Mouse (Mus musculus) neural tube, embryonic 14.5 days (tissue): ENCODE data around the gene Kctd13. TPM values are rescaled to one million over a fixed set of nuclear protein-coding genes. Genes with fewer than 3 reads are reported as not detected.

Source experiments
- ATAC-seq: fragments of 200-750 bp; cut with Nextera tagmentation; 2 replicates; pipeline ENCODE4 v1.8.0; 2017; ENCODE audit warnings: low read depth, mild to moderate bottlenecking, moderate TSS enrichment, moderate library complexity
- H3K27ac ChIP-seq: fragments of 300-500 bp; sonication (generic); 2 replicates; pipeline ENCODE4 v1.5.1; 2014; ENCODE audit warnings: low read depth, mild to moderate bottlenecking, control low read depth, low read length, moderate library complexity, mixed read lengths
- H3K27me3 ChIP-seq: fragments of 300-500 bp; sonication (generic); 2 replicates; pipeline ENCODE4 v1.6.1; 2014; ENCODE audit warnings: low read length; ENCODE audit not compliant: control insufficient read depth, insufficient read depth
- H3K36me3 ChIP-seq: fragments of 300-500 bp; sonication (generic); 2 replicates; pipeline ENCODE4 v1.6.1; 2014; ENCODE audit warnings: low read length, mixed read lengths; ENCODE audit not compliant: control insufficient read depth, insufficient read depth
- H3K4me1 ChIP-seq: fragments of 300-500 bp; sonication (generic); 2 replicates; pipeline ENCODE4 v1.6.1; 2014; ENCODE audit warnings: low read length; ENCODE audit not compliant: control insufficient read depth, insufficient read depth
- H3K4me2 ChIP-seq: fragments of 300-500 bp; sonication (generic); 2 replicates; pipeline ENCODE4 v1.6.1; 2014; ENCODE audit warnings: mild to moderate bottlenecking, low read depth, low read length, control low read depth
- H3K4me3 ChIP-seq: fragments of 300-500 bp; sonication (generic); 2 replicates; pipeline ENCODE4 v1.5.1; 2014; ENCODE audit warnings: low read depth, low read length, control low read depth, mixed read lengths
- H3K9ac ChIP-seq: fragments of 300-500 bp; sonication (generic); replicated peaks from 2 replicates; pipeline ENCODE4 v1.6.1; 2014; ENCODE audit warnings: low read depth, mild to moderate bottlenecking, control low read depth, low read length, mixed read lengths
- H3K9me3 ChIP-seq: fragments of 300-500 bp; sonication (generic); 2 replicates; pipeline ENCODE4 v1.6.1; 2016; ENCODE audit warnings: low read length; ENCODE audit not compliant: control insufficient read depth
- WGBS: fragments of 180-500 bp; shearing (Covaris S2); extraction: QIAGEN DNeasy Blood & Tissue Kit; methylation state at CpG from one replicate; pipeline ENCODE4 v1.1.7; 2014; 5-methylcytosine and 5-hydroxymethylcytosine counted together
- polyA plus RNA-seq: library from polyadenylated mRNA; unstranded; fragments of >200 nt; fragmentation: Nextera tagmentation; extraction: Ambion mirVana; gene quantifications from 2 replicates; pipeline ENCODE4 v1.2.1, GENCODE M21; 2014

Kctd13 gene
- polyA plus RNA-seq, 1 experiment from 2014 or later, result 103 TPM

DNA sequence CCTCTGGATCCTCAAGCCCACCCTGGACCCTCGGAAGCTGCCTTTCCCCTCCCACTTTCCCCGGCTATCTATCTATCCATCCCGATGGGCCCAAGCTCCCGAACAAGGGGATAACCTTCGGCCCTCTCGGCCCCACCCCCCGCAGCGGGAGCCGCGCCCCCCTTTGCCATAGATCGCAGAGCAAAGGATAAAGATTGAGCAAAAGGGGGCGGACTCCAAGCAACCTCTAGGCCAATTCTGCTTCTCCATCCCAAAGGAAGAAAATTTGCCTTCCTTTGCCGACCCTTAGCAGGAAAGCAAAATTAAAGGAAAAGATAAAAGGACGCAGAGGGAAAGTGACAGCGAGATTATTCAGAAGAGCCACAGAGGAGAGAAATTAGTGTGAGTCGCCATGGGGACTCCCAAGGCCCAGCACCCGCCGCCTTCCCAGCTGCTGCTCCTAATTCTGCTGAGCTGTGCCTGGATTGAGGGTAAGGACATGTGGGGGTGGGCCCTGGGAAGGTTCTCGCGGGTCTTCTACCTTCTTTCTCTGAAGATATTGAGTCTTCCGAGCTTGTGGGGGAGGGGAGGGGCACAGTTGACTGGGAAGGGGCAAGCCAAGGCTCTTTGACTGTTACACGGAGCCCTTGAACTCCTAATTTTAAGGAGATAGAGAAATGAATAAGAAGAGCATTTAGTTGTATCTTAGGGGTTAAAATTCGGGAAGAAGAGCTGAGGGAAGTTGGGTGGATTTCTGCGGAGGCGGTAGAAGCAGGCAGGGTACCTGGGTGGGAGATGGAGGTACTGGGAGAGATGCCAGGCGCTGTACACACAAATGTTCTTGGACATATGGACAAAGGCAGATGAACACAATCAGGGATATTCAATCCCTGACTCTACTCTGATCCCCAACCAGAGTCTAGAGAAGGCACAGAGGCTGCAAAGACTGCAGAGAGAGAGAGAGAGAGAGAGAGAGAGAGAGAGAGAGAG lies 22.3 kb downstream of the Kctd13 start:
- no peak for ATAC-seq
- peak overlapping the region; percentile 74 for H3K9ac ChIP-seq
- H3K27me3 ChIP-seq, result no peaks in the 10 kb centered on the region
- H3K4me1 ChIP-seq, result peaks cover 22% of the 10 kb centered on the region
- peak overlapping the region; percentile 48 for H3K4me3 ChIP-seq
- H3K27ac ChIP-seq, result peak overlapping the region; percentile 87
- 4% methylated on average over 26 of the region's 26 CpGs for WGBS
- H3K36me3 ChIP-seq, result peaks cover 14% of the 10 kb centered on the region; the same call in 1 of the 2 replicates
- H3K4me2 ChIP-seq, result peak overlapping the region; percentile 87
- H3K9me3 ChIP-seq, result no peaks in the 10 kb centered on the region

DNA sequence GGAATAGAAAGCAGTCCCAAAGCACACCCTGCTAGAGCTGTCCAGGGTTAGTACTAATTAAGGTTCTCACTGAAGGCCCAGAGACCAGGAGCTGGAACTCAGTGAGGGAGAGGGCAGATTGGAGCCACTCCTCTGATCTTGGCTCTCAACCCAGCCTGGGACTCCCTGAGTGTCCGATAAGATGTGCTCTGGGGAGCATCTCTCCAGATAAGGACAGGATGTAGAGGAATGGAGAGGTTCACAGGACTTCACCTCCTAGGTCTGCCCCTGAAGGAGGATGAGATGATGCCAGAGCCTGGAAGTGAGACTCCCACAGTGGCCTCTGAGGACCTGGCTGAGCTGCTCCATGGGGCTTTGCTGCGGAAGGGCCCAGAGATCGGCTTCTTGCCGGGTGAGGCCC lies 23.1 kb downstream of the Kctd13 start:
- no peaks in the 10 kb centered on the region for H3K27me3 ChIP-seq
- no peaks in the 10 kb centered on the region for H3K9me3 ChIP-seq
- 14% methylated on average over 4 of the region's 4 CpGs for WGBS
- ATAC-seq, result no peak
- peak overlapping the region; percentile 87 for H3K27ac ChIP-seq
- H3K4me2 ChIP-seq, result peak overlapping the region; percentile 87
- H3K9ac ChIP-seq, result peak overlapping the region; percentile 74
- peaks cover 17% of the 10 kb centered on the region; the same call in 1 of the 2 replicates for H3K36me3 ChIP-seq
- H3K4me3 ChIP-seq, result peak overlapping the region; percentile 48
- peaks cover 22% of the 10 kb centered on the region for H3K4me1 ChIP-seq

DNA sequence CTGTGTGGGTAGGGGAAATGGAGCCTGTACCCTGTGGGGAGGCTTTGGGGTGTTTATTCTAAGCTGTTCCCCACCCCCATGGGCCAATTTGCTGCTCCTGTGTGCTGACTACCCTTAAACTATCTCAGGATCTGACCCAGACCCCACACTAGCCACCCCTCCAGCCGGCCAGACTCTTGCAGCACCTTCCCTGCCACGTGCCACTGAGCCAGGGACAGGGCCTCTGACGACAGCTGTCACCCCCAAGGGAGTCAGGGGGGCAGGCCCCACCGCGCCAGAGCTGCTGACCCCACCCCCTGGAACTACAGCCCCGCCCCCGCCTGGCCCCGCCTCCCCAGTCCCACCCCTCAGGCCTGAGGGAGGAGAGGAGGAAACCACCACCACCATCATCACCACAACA lies 24.0 kb downstream of the Kctd13 start:
- WGBS, result 1% methylated on average over 6 of the region's 8 CpGs
- Histone ChIP-seq H3K36me3 (peaks cover 17% of the 10 kb centered on the region; the same call in 1 of the 2 replicates), H3K9me3 (no peaks in the 10 kb centered on the region), H3K4me1 (peaks cover 22% of the 10 kb centered on the region), H3K9ac (peak overlapping the region; percentile 74), H3K27ac (peak overlapping the region; percentile 13; the same call in 1 of the 2 replicates), H3K27me3 (no peaks in the 10 kb centered on the region), H3K4me2 (peak overlapping the region; percentile 87), H3K4me3 (peak overlapping the region; percentile 48)
- ATAC-seq, result no peak

DNA sequence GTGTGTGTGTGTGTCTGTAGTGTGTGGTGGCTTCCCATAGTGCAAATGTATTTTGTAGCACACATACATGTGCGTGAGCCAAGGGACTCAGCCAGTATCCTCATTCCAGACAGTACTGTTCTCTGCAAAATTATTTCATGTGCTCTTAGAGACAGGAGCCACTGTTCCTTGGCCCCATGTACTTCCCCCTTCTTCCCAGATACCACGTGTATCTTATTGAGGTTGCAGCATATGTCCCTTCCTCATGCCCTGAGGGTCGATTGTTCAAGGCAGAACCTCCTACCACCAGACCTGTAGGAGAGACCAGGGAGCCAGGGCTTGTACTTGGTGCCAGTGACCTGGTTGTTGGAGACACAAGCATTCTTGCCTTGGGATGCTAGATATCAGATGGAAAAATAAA lies 26.4 kb downstream of the Kctd13 start:
- ATAC-seq, result no peak
- Histone ChIP-seq H3K36me3 (peaks cover 25% of the 10 kb centered on the region), H3K4me1 (peaks cover 12% of the 10 kb centered on the region), H3K27ac (no peak overlapping the region), H3K4me3 (no peak overlapping the region), H3K27me3 (no peaks in the 10 kb centered on the region), H3K9ac (no peak overlapping the region), H3K4me2 (no peak overlapping the region), H3K9me3 (no peaks in the 10 kb centered on the region)
- WGBS, result 67% methylated on average over 3 of the region's 3 CpGs

DNA sequence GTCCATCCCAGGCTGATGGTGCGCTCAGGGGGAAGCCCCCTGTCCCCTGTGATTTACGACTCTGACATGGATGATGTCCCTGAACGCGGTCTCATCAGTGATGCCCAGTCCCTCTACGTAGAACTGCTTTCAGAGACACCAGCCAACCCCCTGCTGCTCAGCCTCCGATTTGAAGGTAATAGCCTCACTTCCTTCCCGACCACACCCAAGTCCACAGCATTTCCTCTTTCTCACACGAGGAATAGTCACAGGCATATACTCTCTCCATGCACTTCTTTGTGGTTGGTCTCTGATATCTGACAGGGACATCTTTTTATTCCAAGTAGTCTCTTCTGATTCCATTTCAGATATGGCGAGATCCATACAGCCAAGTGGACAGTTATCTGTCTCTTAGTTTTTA lies 31.1 kb downstream of the Kctd13 start:
- 52% methylated on average over 9 of the region's 9 CpGs for WGBS
- Histone ChIP-seq H3K27me3 (no peaks in the 10 kb centered on the region), H3K4me1 (no peaks in the 10 kb centered on the region), H3K4me3 (no peak overlapping the region), H3K9ac (no peak overlapping the region), H3K27ac (no peak overlapping the region), H3K36me3 (peaks cover 38% of the 10 kb centered on the region), H3K4me2 (no peak overlapping the region), H3K9me3 (no peaks in the 10 kb centered on the region)
- no peak for ATAC-seq

DNA sequence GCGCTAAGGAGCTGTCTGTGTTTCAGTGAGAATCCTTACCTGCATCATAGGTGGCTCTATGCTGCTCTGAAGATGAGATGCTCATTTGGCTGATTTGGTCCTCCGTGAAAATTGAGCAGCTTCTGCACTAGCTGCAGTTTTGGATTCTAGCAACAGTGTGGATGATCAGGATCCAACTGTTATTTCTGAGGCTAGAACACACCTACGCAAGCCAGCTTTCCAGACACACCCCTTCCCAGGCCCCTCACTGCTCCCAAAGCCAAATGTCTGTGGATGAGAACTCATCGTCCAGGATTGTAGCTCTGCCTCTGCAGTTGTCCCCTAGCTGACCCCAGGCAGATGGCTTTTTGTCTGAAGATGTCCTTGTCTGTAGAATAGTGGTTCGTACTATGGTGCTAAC lies 32.4 kb downstream of the Kctd13 start:
- Histone ChIP-seq H3K4me3 (no peak overlapping the region), H3K27ac (no peak overlapping the region), H3K9ac (no peak overlapping the region), H3K4me1 (no peaks in the 10 kb centered on the region), H3K9me3 (no peaks in the 10 kb centered on the region), H3K36me3 (peaks cover 30% of the 10 kb centered on the region), H3K27me3 (no peaks in the 10 kb centered on the region), H3K4me2 (no peak overlapping the region)
- 84% methylated on average over 5 of the region's 5 CpGs for WGBS
- ATAC-seq, result no peak

DNA sequence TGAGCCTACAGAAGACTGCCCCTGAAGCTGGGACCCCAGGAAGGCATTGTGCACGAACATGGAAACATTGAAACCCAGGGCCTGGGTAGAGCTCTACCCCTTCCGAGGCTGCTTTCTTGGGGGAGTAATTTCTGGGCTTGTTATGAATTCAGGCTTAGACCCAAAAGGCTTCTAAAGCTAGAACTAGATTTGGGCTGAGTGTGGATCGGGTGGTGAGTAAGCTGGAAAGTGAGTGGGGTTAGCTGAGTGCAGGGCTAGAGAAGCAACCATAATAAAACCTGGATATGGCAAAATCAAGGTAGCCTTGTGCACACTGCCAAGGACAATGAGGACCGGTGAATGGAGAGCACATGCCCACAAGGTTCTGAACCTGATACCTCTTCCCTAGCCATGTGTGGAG lies 33.3 kb downstream of the Kctd13 start:
- peaks cover 34% of the 10 kb centered on the region for H3K36me3 ChIP-seq

DNA sequence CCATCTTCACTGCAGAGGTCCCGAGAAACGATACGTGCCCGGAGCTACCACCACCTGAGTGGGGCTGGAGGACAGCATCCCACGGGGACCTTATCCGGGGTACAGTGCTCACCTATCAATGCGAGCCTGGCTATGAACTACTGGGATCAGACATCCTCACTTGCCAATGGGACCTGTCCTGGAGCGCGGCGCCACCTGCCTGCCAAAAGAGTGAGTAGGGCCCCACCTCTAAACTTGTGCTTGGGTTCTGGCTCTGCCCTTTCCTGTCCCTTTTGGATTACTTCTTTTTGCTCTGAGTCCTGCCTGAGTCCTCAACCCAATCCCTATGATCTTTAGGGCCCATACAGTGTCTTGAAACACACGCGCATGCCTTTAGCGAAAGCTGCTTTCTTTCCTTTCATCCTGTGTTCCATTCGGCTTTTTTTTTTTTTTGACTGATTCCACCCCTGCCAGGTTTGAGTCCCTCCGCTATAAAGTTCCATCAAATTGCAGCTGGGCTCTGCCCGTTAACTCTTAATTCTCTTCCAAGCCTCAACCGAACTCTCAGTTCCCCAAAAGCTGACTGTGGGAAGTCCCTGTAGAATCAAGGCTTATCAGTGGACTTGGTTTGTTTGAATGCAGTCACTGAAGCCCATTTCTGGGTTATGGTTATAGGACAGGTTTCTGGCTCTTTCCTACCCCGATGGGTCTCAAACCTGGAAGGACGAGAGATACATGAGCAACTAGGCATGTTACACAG lies 35.0 kb downstream of the Kctd13 start:
- 27% methylated on average over 19 of the region's 19 CpGs for WGBS

More for the DNA sequence above, 33.3 kb downstream of the Kctd13 start:
- no peak overlapping the region for H3K9ac ChIP-seq
- H3K4me1 ChIP-seq, result no peaks in the 10 kb centered on the region
- H3K4me3 ChIP-seq, result no peak overlapping the region
- no peak for ATAC-seq
- no peak overlapping the region for H3K27ac ChIP-seq
- no peak overlapping the region for H3K4me2 ChIP-seq
- H3K9me3 ChIP-seq, result no peaks in the 10 kb centered on the region
- H3K27me3 ChIP-seq, result no peaks in the 10 kb centered on the region
- 89% methylated on average over 4 of the region's 4 CpGs for WGBS

DNA sequence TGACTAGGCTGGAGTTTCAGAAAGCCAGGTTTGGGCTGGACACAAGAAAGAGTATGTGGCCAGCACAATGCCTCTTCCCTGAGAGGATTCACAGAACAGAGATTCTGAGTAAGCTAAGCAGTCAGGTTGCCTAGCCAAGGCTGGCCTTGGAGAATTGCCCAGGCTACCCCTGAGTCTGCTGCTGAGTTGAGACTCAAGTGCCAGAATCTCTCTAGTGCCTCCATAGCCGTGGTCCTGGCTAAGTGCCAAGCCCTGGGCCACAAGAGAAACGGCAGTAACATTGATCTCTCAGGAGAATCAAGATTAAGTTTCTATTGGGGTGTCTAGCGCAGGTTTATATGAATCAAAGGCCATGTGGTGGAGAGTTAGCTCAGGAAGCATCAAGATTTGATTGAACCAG lies 36.9 kb downstream of the Kctd13 start:
- 57% methylated on average over 3 of the region's 3 CpGs for WGBS
- no peak for ATAC-seq
- H3K36me3 ChIP-seq, result peaks cover 37% of the 10 kb centered on the region; the same call in 1 of the 2 replicates

More for the DNA sequence above, 35.0 kb downstream of the Kctd13 start:
- Histone ChIP-seq H3K4me1 (no peaks in the 10 kb centered on the region), H3K4me2 (no peak overlapping the region), H3K27me3 (no peaks in the 10 kb centered on the region), H3K4me3 (no peak overlapping the region), H3K36me3 (peaks cover 33% of the 10 kb centered on the region), H3K9me3 (no peaks in the 10 kb centered on the region), H3K9ac (no peak overlapping the region), H3K27ac (no peak overlapping the region)
- no peak for ATAC-seq

More for the DNA sequence above, 36.9 kb downstream of the Kctd13 start:
- Histone ChIP-seq H3K27me3 (no peaks in the 10 kb centered on the region), H3K4me1 (no peaks in the 10 kb centered on the region), H3K4me2 (no peak overlapping the region), H3K9me3 (no peaks in the 10 kb centered on the region), H3K9ac (no peak overlapping the region), H3K4me3 (no peak overlapping the region), H3K27ac (no peak overlapping the region)
